Mouse (Mus musculus) embryonic facial prominence, embryonic 15.5 days (tissue): ENCODE data around the gene Eci2. TPM values are rescaled to one million over a fixed set of nuclear protein-coding genes. Genes with fewer than 3 reads are reported as not detected.
"Not testable (repeated sequence)": the region's sequence is repeated elsewhere in the genome, so short reads cannot be mapped to it uniquely, and the experiment has no call there.

Experiments
- ATAC-seq: fragments of 200-750 bp; cut with Nextera tagmentation; 2 replicates; pipeline ENCODE4 v1.8.0; 2017; ENCODE audit warnings: low read depth, moderate TSS enrichment; ENCODE audit not compliant: insufficient number of reproducible peaks, low FRiP score, low TSS enrichment
- H3K27ac ChIP-seq: fragments of 300-500 bp; sonication (generic); replicated peaks from 2 replicates; pipeline ENCODE4 v1.5.1; 2015; ENCODE audit warnings: mild to moderate bottlenecking, inconsistent platforms
- H3K27me3 ChIP-seq: fragments of 300-500 bp; sonication (generic); 2 replicates; pipeline ENCODE4 v1.6.1; 2015; ENCODE audit warnings: inconsistent platforms
- H3K36me3 ChIP-seq: fragments of 300-500 bp; sonication (generic); 2 replicates; pipeline ENCODE4 v1.6.1; 2015; ENCODE audit warnings: mild to moderate bottlenecking, inconsistent platforms
- H3K4me1 ChIP-seq: fragments of 300-500 bp; sonication (generic); 2 replicates; pipeline ENCODE4 v1.6.1; 2015; ENCODE audit warnings: inconsistent platforms
- H3K4me2 ChIP-seq: fragments of 300-500 bp; sonication (generic); replicated peaks from 2 replicates; pipeline ENCODE4 v1.6.1; 2015; ENCODE audit warnings: mild to moderate bottlenecking, inconsistent platforms
- H3K4me3 ChIP-seq: fragments of 300-500 bp; sonication (generic); replicated peaks from 2 replicates; pipeline ENCODE4 v1.5.1; 2015; ENCODE audit warnings: mild to moderate bottlenecking, inconsistent platforms
- H3K9ac ChIP-seq: fragments of 300-500 bp; sonication (generic); 2 replicates; pipeline ENCODE4 v1.6.1; 2015; ENCODE audit warnings: inconsistent platforms
- H3K9me3 ChIP-seq: fragments of 300-500 bp; sonication (generic); replicated peaks from 2 replicates; pipeline ENCODE4 v1.6.1; 2016; ENCODE audit warnings: inconsistent platforms
- WGBS: fragments of 180-500 bp; shearing (Covaris S2); methylation state at CpG from one replicate; pipeline ENCODE4 v1.1.7; 2015; 5-methylcytosine and 5-hydroxymethylcytosine counted together
- polyA plus RNA-seq: library from polyadenylated mRNA; unstranded; fragments of >200 nt; fragmentation: Nextera tagmentation; extraction: Ambion mirVana; gene quantifications from 2 replicates; pipeline ENCODE4 v1.2.1, GENCODE M21; 2015

Gene Eci2
- polyA plus RNA-seq, 1 experiment from 2014 or later, result 138 TPM

DNA sequence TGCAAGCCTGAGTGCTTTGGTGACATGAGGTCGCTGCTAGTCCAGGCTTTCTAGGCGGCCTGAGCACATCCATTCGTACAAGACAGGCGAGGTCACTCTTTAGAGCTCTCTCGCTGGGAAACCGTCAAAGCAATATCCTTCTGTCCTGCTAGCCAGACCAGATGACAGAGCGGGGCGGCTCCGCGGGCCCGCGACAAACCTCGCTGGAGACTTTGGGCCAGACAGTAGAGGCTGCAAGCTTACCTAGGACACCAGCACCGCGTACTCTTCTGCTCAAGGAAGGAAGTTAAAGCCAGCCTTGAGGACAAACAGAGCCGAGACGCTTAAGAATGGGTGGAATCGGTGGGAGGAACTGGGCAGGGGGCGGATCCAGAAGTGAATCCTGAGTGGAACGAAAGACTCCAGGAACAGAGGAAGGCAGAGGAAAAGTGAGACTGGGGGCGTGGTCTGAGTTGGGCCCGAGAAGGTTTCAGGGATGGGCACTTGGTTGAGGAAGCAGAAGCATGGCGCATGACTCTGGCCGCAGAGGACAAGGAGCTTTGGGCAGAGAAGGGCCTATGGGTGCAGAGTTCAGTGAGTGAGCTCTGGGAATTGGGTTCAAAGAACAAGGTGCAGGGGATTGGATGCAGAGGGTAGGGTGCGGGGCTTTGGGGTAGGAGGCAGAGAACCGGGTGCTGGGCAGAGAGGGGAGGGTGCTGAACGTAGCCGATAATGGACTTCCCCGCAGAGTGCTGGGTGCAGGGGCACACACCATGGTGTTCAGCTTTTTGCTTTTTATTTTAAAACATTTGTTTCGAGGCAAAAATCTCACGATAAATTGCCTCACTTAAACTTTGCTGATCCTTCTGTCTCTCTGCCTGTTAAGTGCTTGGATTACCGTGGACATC, 63.1 kb downstream of the Eci2 start, which contains the start of gene Eci3:
TSS of gene Eci3 (minus strand) at position 300 of the 887 bp plus-strand sequence.
- 0 out of 2 replicates have a peak, but pooled peaks cover 4% of the 10 kb centered on the region for H3K4me1 ChIP-seq
- H3K27ac ChIP-seq, result no peak within 1 kb of the TSS
- H3K9me3 ChIP-seq, result no peaks in the 10 kb centered on the region
- peak; percentile 70 for ATAC-seq
- peaks cover 10% of the 10 kb centered on the region for H3K27me3 ChIP-seq
- H3K9ac ChIP-seq, result peak within 1 kb of the TSS; percentile 18; the same call in 1 of the 2 replicates
- WGBS, result 2% methylated on average over 32 of the region's 32 CpGs
- peak within 1 kb of the TSS; percentile 46 for H3K4me3 ChIP-seq
- H3K4me2 ChIP-seq, result peak within 1 kb of the TSS; percentile 69
- no peaks in the 10 kb centered on the region for H3K36me3 ChIP-seq

DNA sequence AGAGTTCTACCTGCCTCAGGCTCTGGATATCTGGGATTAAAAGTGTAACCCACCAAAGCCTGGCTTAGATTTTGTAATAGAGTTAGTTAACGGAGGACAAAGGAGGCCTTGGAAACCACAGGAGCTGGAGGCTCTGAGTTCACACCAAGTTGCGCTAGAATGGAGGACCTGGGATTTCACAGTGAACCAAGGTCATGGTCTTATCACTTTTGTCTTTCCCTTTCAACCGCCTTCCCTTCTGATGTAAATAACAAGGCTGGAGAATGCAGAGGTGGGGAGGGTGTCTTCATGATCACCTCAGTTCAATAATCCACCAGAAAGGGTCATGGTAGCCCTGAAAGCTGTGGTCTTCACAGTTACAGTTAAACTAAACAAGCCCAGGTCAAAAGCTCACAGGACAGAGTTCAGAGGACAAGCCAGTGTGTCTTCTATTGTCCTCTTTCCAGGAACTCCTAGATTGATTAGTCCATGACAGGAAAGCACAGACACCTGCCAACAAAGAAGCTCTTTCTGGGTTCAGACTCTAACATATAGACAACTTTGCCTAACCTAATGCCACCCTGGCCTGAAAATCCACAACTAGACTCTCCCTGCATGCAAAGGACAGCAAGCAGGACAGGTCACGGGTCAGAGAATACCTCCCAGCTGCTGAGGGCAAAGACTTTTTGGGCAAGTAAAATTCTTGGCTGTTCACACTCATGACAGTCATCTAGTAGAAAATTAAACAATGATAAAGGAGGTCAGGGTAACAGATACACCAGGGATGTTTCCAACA, 65.7 kb downstream of the Eci2 start:
- peaks cover 10% of the 10 kb centered on the region for H3K27me3 ChIP-seq
- 80% methylated on average over 4 of the region's 4 CpGs for WGBS
- H3K4me3 ChIP-seq, result no peak overlapping the region
- no peaks in the 10 kb centered on the region for H3K36me3 ChIP-seq
- H3K4me1 ChIP-seq, result 0 out of 2 replicates have a peak, but pooled peaks cover 4% of the 10 kb centered on the region
- no peak overlapping the region for H3K4me2 ChIP-seq
- H3K9me3 ChIP-seq, result no peaks in the 10 kb centered on the region
- no peak overlapping the region for H3K27ac ChIP-seq
- no peak for ATAC-seq
- no peak overlapping the region for H3K9ac ChIP-seq

DNA sequence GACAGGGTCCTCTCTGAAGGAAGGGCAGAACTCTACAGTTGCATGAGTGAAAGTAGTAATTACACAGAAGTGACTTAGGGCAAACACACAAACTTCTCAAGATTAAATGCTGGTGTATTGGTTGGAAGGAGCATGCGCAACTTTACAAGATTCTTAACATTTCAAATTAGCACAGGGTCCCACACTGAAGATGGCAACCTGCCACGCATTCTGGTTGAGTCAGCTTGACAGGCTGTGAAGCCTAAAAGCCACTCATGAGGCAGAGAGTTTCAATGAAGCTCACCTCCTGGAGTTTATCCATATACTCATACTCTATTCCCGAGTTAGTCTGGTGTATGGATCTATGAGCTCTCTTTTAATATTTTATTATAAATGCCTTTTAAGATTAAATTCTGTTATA, 68.7 kb downstream of the Eci2 start:
- ATAC-seq, result not testable (repeated sequence)

DNA sequence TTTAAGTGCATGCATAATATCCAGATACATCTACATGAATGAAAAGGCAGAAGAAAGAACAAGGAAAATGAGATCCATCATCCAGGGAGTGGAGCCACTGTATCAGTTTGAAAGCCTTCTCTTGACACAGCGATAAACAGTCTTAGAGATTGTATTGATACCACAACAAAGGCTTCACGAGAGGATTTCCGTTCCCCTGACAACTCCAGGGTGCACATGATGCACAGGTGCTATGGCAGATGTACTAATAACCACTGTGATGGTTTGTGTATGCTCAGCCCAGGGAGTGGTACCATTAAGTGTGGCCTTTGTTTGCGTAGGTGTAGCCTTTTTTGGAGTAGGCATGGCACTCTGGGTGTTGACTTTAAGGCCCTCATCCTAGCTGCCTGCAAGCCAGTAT, 70.0 kb downstream of the Eci2 start:
- WGBS, result 74% methylated on average over 4 of the region's 4 CpGs
- no peaks in the 10 kb centered on the region for H3K9me3 ChIP-seq

More for the DNA sequence above, 68.7 kb downstream of the Eci2 start:
- WGBS, result 82% methylated on average over 3 of the region's 3 CpGs
- not testable (repeated sequence) for H3K9me3 ChIP-seq, H3K4me1 ChIP-seq, H3K9ac ChIP-seq, H3K27me3 ChIP-seq, H3K4me2 ChIP-seq, H3K36me3 ChIP-seq, H3K4me3 ChIP-seq, H3K27ac ChIP-seq

DNA sequence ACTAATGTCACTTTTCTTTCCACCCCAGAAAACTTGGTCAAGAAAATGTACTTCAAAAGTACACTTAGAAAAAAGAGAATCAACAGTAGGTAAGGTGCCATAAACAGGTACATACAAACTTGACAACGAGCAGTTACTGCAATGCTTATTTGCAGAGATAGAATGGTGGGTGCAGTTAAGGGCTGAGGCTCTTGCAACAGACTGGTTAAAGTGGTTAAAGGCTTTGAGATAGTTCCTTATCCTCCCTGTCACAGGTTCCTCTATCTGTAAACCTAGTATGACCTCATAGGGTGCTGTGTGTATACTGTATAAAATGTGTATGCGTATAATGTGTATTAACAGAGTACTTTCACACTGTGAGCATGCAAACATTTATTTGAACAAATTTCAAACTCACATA, 75.5 kb downstream of the Eci2 start:
- not testable (repeated sequence) for H3K4me1 ChIP-seq, H3K4me3 ChIP-seq, H3K36me3 ChIP-seq, ATAC-seq, H3K27me3 ChIP-seq, H3K9me3 ChIP-seq, H3K9ac ChIP-seq, H3K4me2 ChIP-seq, H3K27ac ChIP-seq
- WGBS, result 85% methylated on average over 2 of the region's 2 CpGs

More for the DNA sequence above, 70.0 kb downstream of the Eci2 start:
- no peak overlapping the region for H3K9ac ChIP-seq
- no peak overlapping the region for H3K27ac ChIP-seq
- ATAC-seq, result no peak
- H3K4me3 ChIP-seq, result no peak overlapping the region
- no peaks in the 10 kb centered on the region for H3K27me3 ChIP-seq
- H3K4me1 ChIP-seq, result no peaks in the 10 kb centered on the region
- H3K4me2 ChIP-seq, result no peak overlapping the region
- no peaks in the 10 kb centered on the region for H3K36me3 ChIP-seq

DNA sequence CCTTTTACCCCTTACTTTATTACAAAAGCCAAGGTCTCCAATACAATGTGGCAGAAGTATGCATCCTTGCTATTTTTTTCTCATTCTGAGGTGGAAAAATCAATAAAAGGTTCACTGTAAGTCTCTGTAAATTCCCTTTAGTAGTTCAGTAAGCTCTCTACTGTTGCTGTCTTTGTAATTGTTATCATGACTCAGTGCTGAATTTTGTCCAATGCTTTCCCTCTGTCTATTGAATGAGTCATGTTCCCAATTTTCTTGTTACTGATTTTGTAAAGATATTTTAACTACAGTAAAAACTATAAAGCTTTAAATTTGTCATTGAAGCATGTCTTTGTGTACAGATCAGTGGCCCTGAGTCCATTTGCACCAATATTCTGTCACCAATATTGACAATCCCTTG, 84.5 kb downstream of the Eci2 start:
- ATAC-seq, result no peak
- H3K27ac ChIP-seq, result no peak overlapping the region

DNA sequence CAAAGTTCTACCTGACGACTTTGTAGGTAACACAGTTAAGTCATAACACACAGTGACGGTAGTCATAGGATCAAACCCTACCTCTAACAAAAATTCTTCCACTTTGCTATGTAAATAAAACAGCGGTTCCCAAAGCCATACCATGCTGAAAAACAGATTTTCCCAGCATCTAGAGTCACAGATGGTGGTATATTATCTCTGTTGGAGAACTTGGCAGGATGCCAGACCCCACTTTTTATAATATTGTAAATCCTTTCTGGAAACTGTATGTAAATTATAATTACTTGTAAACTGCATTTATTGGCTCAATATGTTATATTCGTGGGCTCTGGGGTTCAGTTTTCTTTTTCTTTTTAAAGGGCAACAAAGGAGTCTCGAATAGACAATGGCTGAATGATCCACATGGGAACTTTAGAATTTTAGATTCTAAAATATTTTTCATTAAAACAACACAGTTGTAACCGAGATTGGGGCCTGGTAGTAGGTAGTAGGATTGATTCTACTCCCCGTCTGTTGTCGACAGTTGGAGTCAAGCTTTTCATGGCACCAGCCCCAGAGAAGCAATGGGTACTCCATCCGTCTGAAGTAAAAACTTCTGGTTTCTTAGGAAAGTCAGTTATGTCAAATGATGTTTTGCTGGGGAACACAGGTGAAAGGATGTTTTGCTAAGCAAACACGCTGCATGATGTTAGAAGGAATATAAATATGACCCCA, 91.8 kb downstream of the Eci2 start:
- H3K36me3 ChIP-seq, result no peaks in the 10 kb centered on the region
- no peaks in the 10 kb centered on the region for H3K4me1 ChIP-seq
- no peaks in the 10 kb centered on the region for H3K9me3 ChIP-seq
- H3K27ac ChIP-seq, result no peak overlapping the region
- no peak for ATAC-seq
- no peak overlapping the region for H3K9ac ChIP-seq
- WGBS, result 47% methylated on average over 10 of the region's 10 CpGs
- H3K4me3 ChIP-seq, result no peak overlapping the region
- no peak overlapping the region for H3K4me2 ChIP-seq
- H3K27me3 ChIP-seq, result no peaks in the 10 kb centered on the region

More for the DNA sequence above, 84.5 kb downstream of the Eci2 start:
- H3K4me2 ChIP-seq, result no peak overlapping the region
- H3K9me3 ChIP-seq, result no peaks in the 10 kb centered on the region
- no peak overlapping the region for H3K4me3 ChIP-seq
- H3K9ac ChIP-seq, result no peak overlapping the region
- no peaks in the 10 kb centered on the region for H3K4me1 ChIP-seq
- H3K36me3 ChIP-seq, result no peaks in the 10 kb centered on the region
- no peaks in the 10 kb centered on the region for H3K27me3 ChIP-seq

Other genes starting within 250 kb of the Eci2 start
- gene Prpf4b, start 151.8 kb downstream of the Eci2 start, polyA plus RNA-seq, result 71.3 and 72.5 TPM in 2 replicates
- 0.75 and 1.6 TPM in 2 replicates for gene Fam217a, start 102.8 kb downstream of the Eci2 start, polyA plus RNA-seq
- not detected in 2 replicates for gene 4933417A18Rik, start 102.7 kb downstream of the Eci2 start, polyA plus RNA-seq
- gene Eci3, start 63.3 kb downstream of the Eci2 start, polyA plus RNA-seq, result 1.1 and 1.6 TPM in 2 replicates